Mouse (Mus musculus) midbrain, embryonic 12.5 days (tissue): Measurements from ENCODE around the gene Anks1. TPM values are rescaled to one million over a fixed set of nuclear protein-coding genes. Genes with fewer than 3 reads are reported as not detected.
"Not testable (repeated sequence)": the region's sequence is repeated elsewhere in the genome, so short reads cannot be mapped to it uniquely, and the experiment has no call there.

Experiments
- ATAC-seq: fragments of 200-750 bp; cut with Nextera tagmentation; 2 replicates; pipeline ENCODE4 v1.8.0; 2017; ENCODE audit warnings: low read depth, moderate TSS enrichment, moderate library complexity; ENCODE audit not compliant: low FRiP score
- H3K27ac ChIP-seq: fragments of 300-500 bp; sonication (generic); replicated peaks from 2 replicates; pipeline ENCODE4 v1.5.1; 2016; ENCODE audit warnings: mild to moderate bottlenecking
- H3K27me3 ChIP-seq: fragments of 300-500 bp; sonication (generic); 2 replicates; pipeline ENCODE4 v1.6.1; 2016; ENCODE audit warnings: mild to moderate bottlenecking
- H3K36me3 ChIP-seq: fragments of 300-500 bp; sonication (generic); 2 replicates; pipeline ENCODE4 v1.6.1; 2016
- H3K4me1 ChIP-seq: fragments of 300-500 bp; sonication (generic); 2 replicates; pipeline ENCODE4 v1.6.1; 2016
- H3K4me2 ChIP-seq: fragments of 300-500 bp; sonication (generic); replicated peaks from 2 replicates; pipeline ENCODE4 v1.6.1; 2016; ENCODE audit warnings: mild to moderate bottlenecking, moderate library complexity
- H3K4me3 ChIP-seq: fragments of 300-500 bp; sonication (generic); 2 replicates; pipeline ENCODE4 v1.5.1; 2016; ENCODE audit warnings: mild to moderate bottlenecking
- H3K9ac ChIP-seq: fragments of 300-500 bp; sonication (generic); replicated peaks from 2 replicates; pipeline ENCODE4 v1.6.1; 2016; ENCODE audit warnings: mild to moderate bottlenecking, moderate library complexity
- H3K9me3 ChIP-seq: fragments of 300-500 bp; sonication (generic); 2 replicates; pipeline ENCODE4 v1.6.1; 2016; ENCODE audit warnings: mild to moderate bottlenecking
- WGBS: fragments of 180-500 bp; shearing (Covaris S2); methylation state at CpG from one replicate; pipeline ENCODE4 v1.1.7; 2016; 5-methylcytosine and 5-hydroxymethylcytosine counted together
- polyA plus RNA-seq: library from polyadenylated mRNA; unstranded; fragments of >200 nt; fragmentation: Nextera tagmentation; extraction: Ambion mirVana; gene quantifications from 2 replicates; pipeline ENCODE4 v1.2.1, GENCODE M21; 2016

Anks1 gene
- polyA plus RNA-seq, 1 experiment from 2014 or later = 60.7 TPM

DNA sequence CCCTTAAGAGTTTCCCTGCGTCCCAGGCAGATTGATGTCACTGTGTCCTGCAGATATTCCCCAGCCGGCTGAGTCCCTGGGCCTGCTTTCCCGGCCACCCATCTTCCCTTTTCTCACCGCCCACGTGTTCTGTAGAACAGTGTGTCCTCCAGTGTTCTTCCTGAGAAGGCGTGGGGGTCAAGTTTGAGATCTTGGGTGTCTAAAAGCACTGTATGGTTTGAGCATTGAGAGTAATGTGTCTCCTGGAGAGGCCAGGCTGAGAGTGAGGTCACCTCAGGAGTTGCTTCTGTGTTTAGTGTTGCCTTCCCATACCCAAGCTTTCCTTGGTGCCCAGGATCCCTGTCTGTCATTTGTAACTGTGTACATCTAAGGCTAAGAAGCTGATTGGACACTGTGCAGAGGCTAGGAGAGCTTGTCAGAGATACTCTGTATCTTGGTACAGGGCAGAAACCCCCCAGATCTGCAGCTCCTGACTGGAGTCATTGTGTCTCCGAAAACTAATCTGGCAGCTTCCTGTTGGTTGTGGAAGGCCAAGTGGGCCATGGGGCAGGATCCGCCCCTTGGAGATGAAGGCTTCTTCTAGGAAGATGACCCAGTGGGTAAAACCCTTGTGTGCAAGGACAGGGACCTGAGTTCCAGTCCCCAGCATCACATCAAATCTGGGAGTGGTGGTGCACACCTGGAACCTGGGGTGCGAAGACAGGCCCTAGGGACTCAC is 59.1 kb downstream of the Anks1 start:
- 90% methylated on average over 9 of the region's 9 CpGs for WGBS

DNA sequence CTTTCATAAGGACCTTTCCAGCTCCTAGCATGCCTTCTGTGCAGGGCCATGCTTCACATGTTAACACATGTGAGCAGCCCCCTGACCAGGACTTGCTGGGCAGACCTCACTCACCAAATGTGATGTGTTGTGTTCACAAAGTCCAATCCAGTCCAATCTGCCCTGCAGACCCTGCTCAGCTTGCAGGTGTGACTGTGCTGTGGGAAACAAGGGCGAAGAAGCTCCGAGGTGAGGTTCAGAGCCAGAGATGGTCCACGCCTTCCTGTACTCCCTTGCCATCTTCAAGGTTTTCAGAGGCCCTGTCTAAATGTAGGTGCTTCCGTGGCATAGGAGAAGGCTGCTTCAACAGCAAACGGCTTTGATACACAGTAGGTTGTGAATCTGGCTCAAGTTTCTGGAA is 59.8 kb downstream of the Anks1 start:
- Histone ChIP-seq H3K4me1 (peaks cover 5% of the 10 kb centered on the region; the same call in 1 of the 2 replicates), H3K4me3 (no peak overlapping the region), H3K9ac (no peak overlapping the region), H3K4me2 (no peak overlapping the region), H3K36me3 (no peaks in the 10 kb centered on the region), H3K9me3 (no peaks in the 10 kb centered on the region), H3K27me3 (no peaks in the 10 kb centered on the region), H3K27ac (no peak overlapping the region)
- WGBS = 93% methylated on average over 5 of the region's 5 CpGs
- no peak for ATAC-seq

More for the DNA sequence above, 59.1 kb downstream of the Anks1 start:
- H3K27ac ChIP-seq = no peak overlapping the region
- no peak overlapping the region for H3K9ac ChIP-seq
- H3K27me3 ChIP-seq = no peaks in the 10 kb centered on the region
- H3K9me3 ChIP-seq = no peaks in the 10 kb centered on the region
- H3K4me1 ChIP-seq = peaks cover 7% of the 10 kb centered on the region; the same call in 1 of the 2 replicates
- H3K4me2 ChIP-seq = no peak overlapping the region
- H3K4me3 ChIP-seq = no peak overlapping the region
- no peak for ATAC-seq
- no peaks in the 10 kb centered on the region for H3K36me3 ChIP-seq

DNA sequence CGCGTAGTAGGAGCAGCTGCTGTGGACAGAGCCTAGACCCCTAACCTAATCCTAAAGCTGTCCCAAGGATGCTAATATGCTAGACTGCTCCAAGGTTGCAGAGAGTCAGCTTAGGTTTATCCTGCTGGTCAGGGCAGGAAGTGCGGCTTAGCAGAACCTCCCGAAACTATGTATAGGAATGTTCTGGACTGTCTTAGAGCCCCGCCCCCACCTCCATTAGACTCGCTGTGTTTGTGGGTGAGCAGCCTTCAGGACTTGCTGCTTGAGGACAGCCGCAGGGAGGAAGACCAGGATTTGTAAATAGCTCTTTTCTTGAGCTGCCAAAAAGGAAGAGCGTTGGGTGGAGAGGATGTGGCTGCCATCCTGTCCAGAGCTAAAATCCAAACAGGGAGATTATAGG is 60.3 kb downstream of the Anks1 start:
- Histone ChIP-seq H3K4me3 (no peak overlapping the region), H3K4me1 (peaks cover 1% of the 10 kb centered on the region; the same call in 1 of the 2 replicates), H3K9ac (no peak overlapping the region), H3K27me3 (no peaks in the 10 kb centered on the region), H3K27ac (no peak overlapping the region), H3K36me3 (no peaks in the 10 kb centered on the region), H3K4me2 (no peak overlapping the region), H3K9me3 (no peaks in the 10 kb centered on the region)
- 77% methylated on average over 8 of the region's 8 CpGs for WGBS
- ATAC-seq = no peak

DNA sequence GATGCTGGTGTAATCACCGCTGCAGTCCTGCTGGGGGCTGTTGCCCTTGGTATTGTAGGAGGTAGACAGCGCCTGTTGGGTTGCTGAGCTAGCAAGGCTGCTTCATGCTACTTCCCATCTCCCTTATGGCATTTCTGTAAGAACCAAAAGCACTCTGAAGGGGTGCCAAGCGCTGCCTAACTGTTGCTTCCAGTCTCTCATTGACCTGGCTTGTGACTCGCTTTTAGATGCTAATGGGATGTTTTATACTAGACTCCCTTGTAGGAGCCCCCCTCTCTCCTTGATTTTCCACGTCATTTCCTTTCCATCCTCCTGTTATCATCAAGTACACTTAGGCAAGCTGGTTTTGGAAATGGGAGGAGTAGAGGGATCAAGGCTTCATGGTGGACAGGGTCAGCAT is 60.8 kb downstream of the Anks1 start:
- H3K9ac ChIP-seq = no peak overlapping the region
- no peak overlapping the region for H3K4me2 ChIP-seq
- H3K27ac ChIP-seq = no peak overlapping the region
- no peaks in the 10 kb centered on the region for H3K36me3 ChIP-seq
- H3K4me1 ChIP-seq = no peaks in the 10 kb centered on the region
- 85% methylated on average over 5 of the region's 5 CpGs for WGBS
- H3K27me3 ChIP-seq = no peaks in the 10 kb centered on the region
- no peak for ATAC-seq
- no peaks in the 10 kb centered on the region for H3K9me3 ChIP-seq
- no peak overlapping the region for H3K4me3 ChIP-seq

DNA sequence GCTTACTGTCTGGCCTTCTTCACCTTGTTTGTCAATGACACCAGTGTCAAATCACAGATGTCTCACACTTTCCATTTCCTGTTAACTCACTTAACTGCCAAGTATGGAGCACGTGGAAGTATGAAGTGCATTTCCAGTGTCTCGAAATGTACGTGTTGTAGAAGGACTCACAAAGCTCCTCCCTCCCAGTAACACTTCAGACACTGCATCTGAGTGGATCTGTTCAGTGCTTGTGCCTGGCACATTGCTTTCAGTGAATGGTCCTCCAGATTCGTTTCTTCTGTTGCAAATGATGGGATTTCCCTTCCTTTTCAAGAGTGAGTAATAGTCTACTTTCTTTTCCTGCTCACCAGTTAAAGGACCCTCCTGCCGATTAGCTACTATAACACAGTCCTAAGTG is 61.2 kb downstream of the Anks1 start:
- Histone ChIP-seq H3K4me3 (no peak overlapping the region), H3K4me2 (no peak overlapping the region), H3K27ac (no peak overlapping the region), H3K4me1 (no peaks in the 10 kb centered on the region), H3K9me3 (no peaks in the 10 kb centered on the region), H3K9ac (no peak overlapping the region), H3K36me3 (no peaks in the 10 kb centered on the region), H3K27me3 (no peaks in the 10 kb centered on the region)
- WGBS = 91% methylated on average over 5 of the region's 5 CpGs
- ATAC-seq = no peak

DNA sequence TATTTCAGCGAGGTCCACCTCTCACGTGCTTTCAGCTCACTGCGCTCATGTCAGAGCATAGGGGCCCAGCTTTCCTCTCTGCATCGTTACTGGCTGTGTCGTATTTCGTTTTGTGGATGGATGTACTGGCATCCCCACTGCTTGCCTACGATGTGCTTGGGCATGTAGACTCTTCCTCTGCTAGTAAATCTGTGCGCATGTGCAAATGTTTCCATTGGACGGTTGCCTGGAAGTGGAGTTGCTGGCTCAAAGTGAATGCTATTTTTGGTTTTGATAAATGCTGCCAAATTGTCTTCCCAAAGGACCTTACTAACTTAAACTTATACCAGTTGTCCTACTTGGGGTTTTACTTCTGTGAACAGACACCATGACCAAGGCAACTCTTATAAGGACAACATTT is 62.4 kb downstream of the Anks1 start:
- Histone ChIP-seq H3K4me2 (no peak overlapping the region), H3K36me3 (peaks cover 8% of the 10 kb centered on the region), H3K27ac (no peak overlapping the region), H3K9me3 (no peaks in the 10 kb centered on the region), H3K4me1 (no peaks in the 10 kb centered on the region), H3K4me3 (no peak overlapping the region), H3K27me3 (no peaks in the 10 kb centered on the region), H3K9ac (no peak overlapping the region)
- no peak for ATAC-seq
- WGBS = 90% methylated on average over 9 of the region's 9 CpGs

DNA sequence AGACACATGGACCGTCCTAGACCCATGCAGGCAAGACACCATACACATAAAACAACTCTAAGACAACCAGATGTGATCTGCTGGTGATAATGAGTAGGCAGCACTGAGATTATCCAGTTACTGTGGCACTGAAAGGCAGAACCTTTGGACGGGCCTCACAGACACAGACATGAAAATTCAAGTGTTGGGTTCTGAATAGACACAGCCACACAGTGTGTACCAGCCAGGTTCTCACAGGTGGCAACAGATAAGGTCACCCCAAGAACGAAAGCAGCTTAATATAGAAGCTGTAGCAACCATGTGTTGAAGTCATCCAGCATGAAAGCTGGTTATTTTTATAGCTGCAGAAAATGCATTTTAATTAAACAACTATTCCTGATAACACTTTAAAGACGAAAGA is 64.2 kb downstream of the Anks1 start:
- Histone ChIP-seq H3K9me3 (no peaks in the 10 kb centered on the region), H3K4me2 (no peak overlapping the region), H3K27me3 (no peaks in the 10 kb centered on the region), H3K27ac (no peak overlapping the region), H3K4me1 (no peaks in the 10 kb centered on the region), H3K9ac (no peak overlapping the region), H3K4me3 (no peak overlapping the region), H3K36me3 (peaks cover 26% of the 10 kb centered on the region)
- no peak for ATAC-seq
- 90% methylated on average over 4 of the region's 4 CpGs for WGBS

DNA sequence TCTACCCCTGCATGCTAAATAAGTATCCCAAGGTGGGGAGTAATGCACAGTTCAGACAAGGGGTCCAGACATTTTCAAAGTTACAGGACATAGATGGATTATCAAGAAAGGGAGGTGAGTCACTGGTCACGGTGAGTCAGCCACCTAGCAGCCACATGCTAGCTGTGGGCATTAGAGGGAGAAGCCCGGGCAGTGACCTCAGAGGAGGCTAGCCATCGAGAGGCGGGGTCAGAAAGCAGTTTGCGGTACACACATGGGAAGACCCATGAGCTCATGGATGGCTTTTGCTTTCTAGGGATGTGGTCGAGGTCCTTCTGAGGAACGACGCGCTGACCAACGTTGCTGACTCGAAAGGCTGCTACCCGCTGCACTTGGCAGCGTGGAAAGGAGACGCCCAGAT is 67.2 kb downstream of the Anks1 start:
- H3K4me1 ChIP-seq = no peaks in the 10 kb centered on the region
- ATAC-seq = no peak
- peaks cover 39% of the 10 kb centered on the region for H3K36me3 ChIP-seq
- H3K4me3 ChIP-seq = no peak overlapping the region
- H3K27me3 ChIP-seq = no peaks in the 10 kb centered on the region
- 93% methylated on average over 14 of the region's 14 CpGs for WGBS
- no peak overlapping the region for H3K27ac ChIP-seq
- no peak overlapping the region for H3K9ac ChIP-seq
- no peak overlapping the region for H3K4me2 ChIP-seq
- H3K9me3 ChIP-seq = no peaks in the 10 kb centered on the region

DNA sequence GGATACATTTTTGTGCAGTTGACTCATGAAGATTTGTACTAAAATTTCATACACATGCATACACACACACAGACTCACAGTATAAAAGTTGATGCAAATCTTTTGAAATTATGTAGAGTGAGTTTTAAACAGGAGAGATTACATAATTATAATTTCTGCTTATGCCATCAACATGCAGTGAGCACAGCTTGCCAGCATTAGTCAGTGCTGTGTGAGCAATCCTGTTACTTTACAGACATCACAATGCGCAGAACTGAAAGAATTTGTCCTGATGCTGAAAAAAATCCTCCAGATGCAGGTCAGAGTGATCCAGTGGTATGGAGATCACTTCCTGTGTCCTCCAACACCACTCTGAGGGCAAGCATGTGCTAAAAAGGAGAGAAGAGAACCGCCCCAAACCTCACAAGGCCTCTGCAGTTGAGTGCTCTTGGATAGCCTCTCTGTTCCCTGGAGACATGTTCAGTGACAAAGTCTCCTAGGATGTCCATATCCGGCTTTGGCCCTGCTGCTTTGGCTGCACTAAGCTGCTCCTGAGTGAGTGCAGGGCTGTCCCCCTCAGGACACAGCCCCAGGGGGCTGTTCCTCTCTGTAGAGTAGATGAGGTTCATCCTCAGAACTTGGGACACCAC is 68.0 kb downstream of the Anks1 start:
- Histone ChIP-seq H3K4me1 (no peaks in the 10 kb centered on the region), H3K9ac (no peak overlapping the region), H3K9me3 (no peaks in the 10 kb centered on the region), H3K36me3 (peaks cover 39% of the 10 kb centered on the region), H3K4me3 (no peak overlapping the region), H3K4me2 (no peak overlapping the region), H3K27me3 (no peaks in the 10 kb centered on the region), H3K27ac (no peak overlapping the region)
- no peak for ATAC-seq
- WGBS = 91% methylated on average over 3 of the region's 3 CpGs

DNA sequence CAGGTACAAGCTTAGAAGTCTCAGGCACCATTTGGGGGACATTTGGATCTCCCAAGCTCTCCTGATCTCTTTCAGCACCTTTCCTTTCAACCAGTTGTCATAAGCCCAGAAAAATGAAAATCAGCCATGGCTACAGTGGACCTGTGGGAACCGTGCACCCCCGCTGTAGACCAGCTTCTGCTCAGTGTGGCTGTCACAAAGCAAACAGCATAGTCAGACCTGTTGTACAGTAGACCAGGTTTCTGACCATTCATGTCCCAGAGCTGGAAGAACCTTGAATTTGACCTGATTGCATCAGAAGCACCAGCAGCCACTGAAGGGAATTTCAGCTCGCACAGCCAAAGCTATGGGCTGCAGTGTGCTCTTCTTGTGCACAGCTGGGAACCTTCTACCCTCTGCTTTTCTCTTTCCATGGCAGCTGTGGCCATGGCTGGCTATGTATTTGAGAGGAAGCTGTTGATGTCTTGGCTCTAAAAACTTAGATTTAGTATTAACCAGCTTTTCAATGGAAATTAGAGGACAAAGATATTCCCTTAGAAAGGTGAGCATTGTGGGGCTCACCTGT is 71.4 kb downstream of the Anks1 start:
- H3K4me3 ChIP-seq = no peak overlapping the region
- H3K36me3 ChIP-seq = peaks cover 44% of the 10 kb centered on the region
- H3K27me3 ChIP-seq = no peaks in the 10 kb centered on the region
- no peak overlapping the region for H3K9ac ChIP-seq
- no peak overlapping the region for H3K4me2 ChIP-seq
- no peaks in the 10 kb centered on the region for H3K9me3 ChIP-seq
- no peak overlapping the region for H3K27ac ChIP-seq
- no peak for ATAC-seq
- 94% methylated on average over 3 of the region's 3 CpGs for whole genome bisulfite sequencing
- H3K4me1 ChIP-seq = no peaks in the 10 kb centered on the region

DNA sequence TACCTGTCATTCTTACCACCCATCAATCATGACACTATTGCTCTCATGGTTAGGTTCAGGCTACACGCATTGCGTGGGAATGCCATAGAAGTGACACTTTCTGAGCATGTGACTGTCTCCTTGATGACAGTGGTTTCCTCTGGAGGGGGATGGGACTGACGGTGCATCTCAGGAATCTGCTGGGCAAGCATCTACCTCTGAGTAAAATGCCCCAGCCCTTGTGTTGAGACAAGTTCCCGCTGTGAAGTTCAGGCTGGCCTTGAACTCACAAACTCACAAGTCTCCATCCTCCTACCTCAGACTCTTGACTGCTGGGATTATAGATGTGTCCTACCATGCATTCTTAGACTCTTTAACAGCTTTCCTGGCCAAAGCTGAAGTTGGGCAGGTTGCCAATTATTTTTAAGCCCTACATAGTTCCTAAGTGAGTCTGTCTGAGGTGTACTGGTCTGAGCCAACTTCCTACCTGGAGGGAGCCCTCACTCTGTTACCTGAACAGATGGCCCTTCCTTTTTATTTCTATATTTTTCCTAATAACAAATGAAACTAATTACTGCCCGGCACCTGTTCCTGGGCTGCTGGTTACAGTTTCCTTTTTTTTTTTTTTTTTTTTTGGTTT is 72.5 kb downstream of the Anks1 start:
- Histone ChIP-seq H3K9ac (no peak overlapping the region), H3K4me2 (no peak overlapping the region), H3K9me3 (no peaks in the 10 kb centered on the region), H3K36me3 (peaks cover 45% of the 10 kb centered on the region), H3K4me3 (no peak overlapping the region), H3K27ac (no peak overlapping the region), H3K27me3 (no peaks in the 10 kb centered on the region), H3K4me1 (no peaks in the 10 kb centered on the region)
- 92% methylated on average over 5 of the region's 5 CpGs for WGBS
- no peak for ATAC-seq

DNA sequence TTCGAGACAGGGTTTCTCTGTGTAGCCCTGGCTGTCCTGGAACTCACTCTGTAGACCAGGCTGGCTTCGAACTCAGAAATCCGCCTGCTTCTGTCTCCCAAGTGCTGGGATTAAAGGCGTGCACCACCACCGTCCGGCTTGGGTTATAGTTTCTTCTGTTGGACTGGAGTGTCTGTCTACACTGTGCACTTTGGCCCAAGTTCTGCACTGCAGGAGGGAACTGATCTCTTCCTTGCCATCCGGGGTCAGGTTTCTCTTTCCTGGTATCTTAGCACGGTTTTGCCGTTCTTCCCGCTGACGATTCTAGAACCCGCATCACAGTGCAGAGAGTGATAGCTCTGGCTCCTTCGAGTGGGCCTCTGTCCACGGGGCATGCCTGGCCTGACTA is 73.0 kb downstream of the Anks1 start:
- 91% methylated on average over 13 of the region's 14 CpGs for WGBS
- H3K27me3 ChIP-seq, ATAC-seq, H3K4me3 ChIP-seq, H3K27ac ChIP-seq, H3K9ac ChIP-seq, H3K4me1 ChIP-seq, H3K9me3 ChIP-seq, H3K4me2 ChIP-seq: not testable (repeated sequence)
- H3K36me3 ChIP-seq = peaks cover 45% of the 10 kb centered on the region
